Mouse (Mus musculus): ENCODE measurements around the gene Gfpt1. TPM values are rescaled to one million over a fixed set of nuclear protein-coding genes. Genes with fewer than 3 reads are reported as not detected.
"Not testable (repeated sequence)": the region's sequence is repeated elsewhere in the genome, so short reads cannot be mapped to it uniquely, and the experiment has no call there.

Gene Gfpt1
- polyA plus RNA-seq, 1 experiment from 2014 or later, result 16.4 TPM

DNA sequence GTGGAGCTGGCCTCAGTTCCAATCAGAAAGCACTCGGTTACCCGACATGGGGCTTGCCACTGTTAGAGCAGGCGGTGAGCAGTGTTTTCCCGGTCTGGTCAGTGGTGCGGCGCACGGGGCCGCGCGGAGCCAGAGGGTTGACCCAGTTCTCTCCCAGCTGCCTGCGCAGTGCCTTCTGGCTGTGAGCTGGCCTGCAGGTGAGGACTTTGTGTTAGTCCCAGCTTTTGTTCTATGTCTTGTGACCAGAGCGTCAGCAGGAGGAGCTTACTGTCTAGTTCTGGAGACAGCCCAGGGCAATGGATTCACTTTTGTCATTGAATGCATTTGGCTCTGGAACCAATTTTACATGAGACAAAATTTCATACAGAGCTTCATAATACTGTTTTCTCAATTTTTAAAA, 20.9 kb upstream of the Gfpt1 start:
- H3K4me2 ChIP-seq (replicated peaks), result no peak overlapping the region
- no peaks in the 10 kb centered on the region for H3K4me1 ChIP-seq
- 0 out of 2 replicates have a peak, but pooled peaks cover 6% of the 10 kb centered on the region for H3K9me3 ChIP-seq
- no peak for ATAC-seq (ENCODE audit: low FRiP score, low read depth)
- WGBS, result 95% methylated on average over 12 of the region's 12 CpGs
- H3K4me3 ChIP-seq, result no peak overlapping the region
- H3K27me3 ChIP-seq (replicated peaks), result no peaks in the 10 kb centered on the region
- H3K36me3 ChIP-seq, result peaks cover 69% of the 10 kb centered on the region
- H3K9ac ChIP-seq, result no peak overlapping the region
- H3K27ac ChIP-seq, result no peak overlapping the region

DNA sequence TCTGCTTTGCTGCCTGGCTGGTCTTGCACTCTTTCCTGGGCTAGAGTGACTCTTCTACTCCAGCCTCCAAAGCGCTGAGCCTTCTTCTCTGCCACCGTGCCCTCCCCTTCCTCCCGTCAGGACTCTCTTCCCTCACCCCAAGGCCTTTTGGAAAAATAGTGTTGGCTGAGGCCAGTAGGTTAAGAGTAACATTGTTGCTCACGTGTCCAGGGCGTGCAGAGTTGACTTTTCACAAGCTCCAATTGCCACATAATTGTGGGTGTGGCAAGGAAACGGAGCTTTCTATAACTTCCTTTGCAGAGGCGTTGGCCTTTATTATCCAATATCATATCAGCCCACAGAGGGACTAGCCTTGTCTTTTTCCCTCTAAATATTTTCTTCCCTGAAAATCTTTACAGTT, 15.7 kb upstream of the Gfpt1 start:
- H3K27me3 ChIP-seq (replicated peaks), result no peaks in the 10 kb centered on the region
- no peak overlapping the region for H3K4me3 ChIP-seq
- no peaks in the 10 kb centered on the region for H3K4me1 ChIP-seq
- no peak for ATAC-seq (ENCODE audit: low FRiP score, low read depth)
- H3K27ac ChIP-seq, result no peak overlapping the region
- H3K9ac ChIP-seq, result no peak overlapping the region
- H3K9me3 ChIP-seq, result no peaks in the 10 kb centered on the region
- H3K36me3 ChIP-seq, result peaks cover 49% of the 10 kb centered on the region
- H3K4me2 ChIP-seq (replicated peaks), result no peak overlapping the region
- 87% methylated on average over 7 of the region's 7 CpGs for WGBS

DNA sequence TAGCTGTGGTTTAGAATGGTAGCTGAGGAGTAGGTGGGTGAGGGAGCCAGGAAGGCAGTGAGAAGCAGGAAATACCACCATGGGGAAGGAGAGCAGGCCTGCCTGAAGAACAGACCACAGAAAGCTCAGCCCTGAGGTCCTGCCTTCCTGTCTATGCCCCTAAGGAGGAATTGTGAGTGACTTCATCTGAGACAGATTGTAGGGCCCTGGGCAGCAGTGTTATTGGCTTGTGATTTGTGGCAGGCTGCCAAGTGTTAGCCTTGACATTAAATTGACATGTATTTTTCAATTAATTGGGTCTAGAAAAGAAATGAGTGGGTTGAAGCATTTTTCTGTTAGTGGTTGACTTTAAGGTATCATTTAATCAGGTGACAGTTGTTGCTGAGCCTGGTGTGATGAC, 13.8 kb upstream of the Gfpt1 start:
- H3K4me2 ChIP-seq (replicated peaks), result no peak overlapping the region
- H3K4me1 ChIP-seq, result no peaks in the 10 kb centered on the region
- no peaks in the 10 kb centered on the region for H3K9me3 ChIP-seq
- no peak overlapping the region for H3K9ac ChIP-seq
- no peak overlapping the region for H3K27ac ChIP-seq
- H3K27me3 ChIP-seq (replicated peaks), result no peaks in the 10 kb centered on the region
- H3K4me3 ChIP-seq, result no peak overlapping the region
- H3K36me3 ChIP-seq, result peaks cover 36% of the 10 kb centered on the region
- ATAC-seq (ENCODE audit: low FRiP score, low read depth), result no peak

- not testable (repeated sequence) for H3K27ac ChIP-seq; H3K9me3 ChIP-seq; H3K9ac ChIP-seq; H3K4me3 ChIP-seq; H3K4me1 ChIP-seq; H3K27me3 ChIP-seq (replicated peaks); ATAC-seq (ENCODE audit: low FRiP score, low read depth); H3K4me2 ChIP-seq (replicated peaks)
- H3K36me3 ChIP-seq, result peaks cover 17% of the 10 kb centered on the region
- WGBS, result 58% methylated on average over 7 of the region's 7 CpGs
Measured at GRCm38 (mm10) chr6:87031310-87031709, 11.3 kb upstream of the Gfpt1 start.

DNA sequence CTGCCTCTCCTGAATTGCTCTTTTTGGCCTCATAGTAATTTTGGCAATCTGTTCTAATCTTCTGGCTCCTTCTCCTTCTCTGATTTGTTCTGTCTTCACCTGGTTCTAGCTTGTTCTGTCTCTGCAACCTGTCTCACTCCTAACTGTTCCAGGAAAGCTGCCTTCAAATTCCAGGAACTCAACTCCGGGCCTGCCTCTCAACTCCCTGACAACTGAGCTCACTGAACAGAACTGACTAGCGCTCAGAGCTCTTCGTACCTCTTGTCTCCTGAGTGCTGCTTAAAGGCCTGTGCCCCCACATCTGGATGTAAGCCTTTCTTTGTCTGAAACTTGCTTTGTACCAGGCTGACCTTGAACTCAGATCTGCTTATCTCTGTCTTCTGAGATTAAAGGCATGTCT, 10.2 kb upstream of the Gfpt1 start:
- 91% methylated on average over 3 of the region's 3 CpGs for WGBS
- no peak for ATAC-seq (ENCODE audit: low FRiP score, low read depth)
- H3K36me3 ChIP-seq, result peaks cover 17% of the 10 kb centered on the region

GRCm38 (mm10) chr6:87034395-87034794, 8.3 kb upstream of the Gfpt1 start:
- Histone ChIP-seq H3K27ac (no peak overlapping the region), H3K9me3 (peaks cover 3% of the 10 kb centered on the region; the same call in 1 of the 2 replicates), H3K4me2 (replicated peaks) (no peak overlapping the region), H3K27me3 (replicated peaks) (no peaks in the 10 kb centered on the region), H3K4me1 (no peaks in the 10 kb centered on the region), H3K9ac (no peak overlapping the region), H3K4me3 (no peak overlapping the region), H3K36me3 (peaks cover 6% of the 10 kb centered on the region)
- ATAC-seq (ENCODE audit: low FRiP score, low read depth), result no peak
- WGBS, result 93% methylated on average over 3 of the region's 3 CpGs

More for the DNA sequence above, 10.2 kb upstream of the Gfpt1 start:
- H3K4me2 ChIP-seq (replicated peaks), result no peak overlapping the region
- H3K9ac ChIP-seq, result no peak overlapping the region
- no peaks in the 10 kb centered on the region for H3K27me3 ChIP-seq (replicated peaks)
- peaks cover 3% of the 10 kb centered on the region; the same call in 1 of the 2 replicates for H3K9me3 ChIP-seq
- H3K4me3 ChIP-seq, result no peak overlapping the region
- H3K27ac ChIP-seq, result no peak overlapping the region
- H3K4me1 ChIP-seq, result no peaks in the 10 kb centered on the region

DNA sequence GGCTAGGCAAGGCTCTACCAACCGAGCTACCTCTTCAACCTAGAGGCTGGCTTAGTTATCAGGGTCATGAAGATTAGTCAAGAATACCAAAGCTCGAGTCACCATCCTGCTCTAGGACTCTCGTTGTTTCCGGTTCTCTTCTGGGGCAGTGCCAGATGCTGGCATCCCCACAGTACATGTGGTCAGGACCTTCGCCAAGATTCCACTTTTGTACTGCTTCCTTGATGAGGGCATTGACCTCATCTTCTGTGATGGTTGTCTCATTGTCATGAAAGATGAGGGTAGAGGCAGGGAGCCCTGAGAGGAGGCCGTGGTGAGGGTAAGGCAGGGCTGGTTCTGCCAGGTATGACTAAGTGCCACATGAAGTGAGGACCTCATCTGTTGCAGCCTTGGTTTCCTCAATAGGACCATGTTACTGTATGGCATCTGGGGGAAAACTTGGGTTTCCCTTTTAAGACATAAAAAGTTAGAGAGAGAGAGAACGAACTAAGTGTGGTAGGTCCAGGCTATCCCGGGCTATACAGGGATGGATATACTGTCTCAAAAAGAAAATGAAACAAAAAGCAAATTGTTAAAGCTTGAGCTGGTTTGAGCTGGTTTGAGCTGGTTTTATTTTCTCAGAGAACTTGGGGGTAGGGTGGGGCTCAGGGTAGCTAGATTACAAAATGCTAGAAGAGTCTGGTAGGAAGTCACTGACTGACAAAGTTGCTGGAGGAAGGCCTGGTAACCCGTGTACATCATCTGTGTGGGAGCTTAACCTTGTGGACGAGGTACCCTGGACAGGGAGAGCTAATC, 4.6 kb upstream of the Gfpt1 start:
- peaks cover 3% of the 10 kb centered on the region; the same call in 1 of the 2 replicates for H3K9me3 ChIP-seq
- no peak overlapping the region for H3K9ac ChIP-seq
- no peak overlapping the region for H3K27ac ChIP-seq
- H3K4me2 ChIP-seq (replicated peaks), result no peak overlapping the region
- H3K4me3 ChIP-seq, result no peak overlapping the region
- H3K27me3 ChIP-seq (replicated peaks), result no peaks in the 10 kb centered on the region
- 88% methylated on average over 10 of the region's 10 CpGs for WGBS
- no peak for ATAC-seq (ENCODE audit: low FRiP score, low read depth)
- H3K36me3 ChIP-seq, result no peaks in the 10 kb centered on the region; the same call in 1 of the 2 replicates
- H3K4me1 ChIP-seq, result 0 out of 2 replicates have a peak, but pooled peaks cover under 1% of the 10 kb centered on the region

GRCm38 (mm10) chr6:87039161-87039560, 3.5 kb upstream of the Gfpt1 start:
- WGBS, result 85% methylated on average over 8 of the region's 8 CpGs
- peaks cover 3% of the 10 kb centered on the region; the same call in 1 of the 2 replicates for H3K9me3 ChIP-seq
- ATAC-seq (ENCODE audit: low FRiP score, low read depth), result no peak

GRCm38 (mm10) chr6:87040971-87041370, 1.7 kb upstream of the Gfpt1 start:
- Histone ChIP-seq H3K27me3 (replicated peaks) (no peaks in the 10 kb centered on the region), H3K4me2 (replicated peaks) (no peak overlapping the region), H3K9ac (no peak overlapping the region), H3K27ac (no peak overlapping the region), H3K9me3 (peaks cover 3% of the 10 kb centered on the region; the same call in 1 of the 2 replicates), H3K4me1 (peaks cover 14% of the 10 kb centered on the region; the same call in 1 of the 2 replicates), H3K36me3 (no peaks in the 10 kb centered on the region; the same call in 1 of the 2 replicates), H3K4me3 (no peak overlapping the region)
- WGBS, result 82% methylated on average over 4 of the region's 4 CpGs
- ATAC-seq (ENCODE audit: low FRiP score, low read depth), result no peak

More at GRCm38 (mm10) chr6:87039161-87039560, 3.5 kb upstream of the Gfpt1 start:
- no peak overlapping the region for H3K27ac ChIP-seq
- peaks cover 12% of the 10 kb centered on the region; the same call in 1 of the 2 replicates for H3K4me1 ChIP-seq
- no peaks in the 10 kb centered on the region; the same call in 1 of the 2 replicates for H3K36me3 ChIP-seq
- H3K4me3 ChIP-seq, result no peak overlapping the region
- no peak overlapping the region for H3K9ac ChIP-seq
- H3K27me3 ChIP-seq (replicated peaks), result no peaks in the 10 kb centered on the region
- H3K4me2 ChIP-seq (replicated peaks), result no peak overlapping the region

GRCm38 (mm10) chr6:87041431-87041830, 1.2 kb upstream of the Gfpt1 start:
- no peak for ATAC-seq (ENCODE audit: low FRiP score, low read depth)
- Histone ChIP-seq H3K4me1 (peaks cover 14% of the 10 kb centered on the region; the same call in 1 of the 2 replicates), H3K27me3 (replicated peaks) (no peaks in the 10 kb centered on the region), H3K9ac (no peak overlapping the region), H3K27ac (no peak overlapping the region), H3K9me3 (peaks cover 3% of the 10 kb centered on the region; the same call in 1 of the 2 replicates), H3K36me3 (no peaks in the 10 kb centered on the region; the same call in 1 of the 2 replicates), H3K4me2 (replicated peaks) (peak overlapping the region; percentile 76), H3K4me3 (no peak overlapping the region)
- 87% methylated on average over 7 of the region's 7 CpGs for WGBS

- peaks cover 14% of the 10 kb centered on the region; the same call in 1 of the 2 replicates for H3K4me1 ChIP-seq
- H3K27ac ChIP-seq, result peak overlapping the region; percentile 88
- no peak for ATAC-seq (ENCODE audit: low FRiP score, low read depth)
- H3K27me3 ChIP-seq (replicated peaks), result no peaks in the 10 kb centered on the region
- H3K9ac ChIP-seq, result peak overlapping the region; percentile 78
- peaks cover 3% of the 10 kb centered on the region; the same call in 1 of the 2 replicates for H3K9me3 ChIP-seq
- H3K4me2 ChIP-seq (replicated peaks), result peak overlapping the region; percentile 76
- peak overlapping the region; percentile 63 for H3K4me3 ChIP-seq
- H3K36me3 ChIP-seq, result no peaks in the 10 kb centered on the region; the same call in 1 of the 2 replicates
- WGBS, result 2% methylated on average over 11 of the region's 11 CpGs
Measured at GRCm38 (mm10) chr6:87042004-87042336, 676 bp upstream of the Gfpt1 start.

DNA sequence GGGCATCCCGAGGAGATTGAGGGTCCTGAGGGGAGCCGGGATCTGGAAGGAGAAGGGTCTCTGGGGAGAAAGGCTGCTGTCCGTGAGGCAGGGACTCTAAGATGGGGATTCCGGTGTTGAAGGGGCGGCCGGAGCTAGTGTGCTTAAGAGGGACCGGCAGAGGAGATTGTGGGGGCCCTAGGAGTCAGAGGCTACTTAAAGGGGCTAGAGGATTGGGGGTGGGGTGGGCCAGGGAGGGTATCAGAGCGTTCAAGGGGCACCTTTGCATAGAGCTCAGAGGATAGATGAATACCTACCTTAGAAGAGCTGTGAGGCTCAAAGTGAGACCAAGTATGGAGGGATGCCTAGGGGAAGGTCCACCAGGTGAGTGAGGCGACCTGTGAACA, 478 bp downstream of the Gfpt1 start:
- no peaks in the 10 kb centered on the region for H3K36me3 ChIP-seq
- H3K9ac ChIP-seq, result peak overlapping the region; percentile 78
- H3K9me3 ChIP-seq, result no peaks in the 10 kb centered on the region
- H3K4me1 ChIP-seq, result peaks cover 14% of the 10 kb centered on the region; the same call in 1 of the 2 replicates
- ATAC-seq (ENCODE audit: low FRiP score, low read depth), result peak; percentile 66
- 3% methylated on average over 9 of the region's 9 CpGs for WGBS
- H3K27ac ChIP-seq, result peak overlapping the region; percentile 28; the same call in 1 of the 2 replicates
- H3K27me3 ChIP-seq (replicated peaks), result no peaks in the 10 kb centered on the region
- peak overlapping the region; percentile 76 for H3K4me2 ChIP-seq (replicated peaks)
- H3K4me3 ChIP-seq, result peak overlapping the region; percentile 63

All from neural tube, embryonic 12.5 days (tissue).